Mouse (Mus musculus) layer of hippocampus, postnatal 25 days (tissue): ENCODE measurements at regions not wholly inside any gene's neighbourhood (a gene's known extent, or its start where the extent isn't known, plus 50 kb on each side); places are given as distances from the start of the nearest gene placed in this dataset.

ENCODE experiments used
- DNase-seq, 2 experiments: peaks; one replicate each; pipeline ENCODE4 v3.0.0; 2022; ENCODE audit warnings: mixed read lengths in 2 of 2, low spot score in 1 of 2; ENCODE audit errors: extremely low spot score in 1 of 2

GRCm38 (mm10) chr11:113117179-113117898, 335.3 kb downstream of the Sox9 start:
- no peak for DNase-seq

GRCm38 (mm10) chr11:113120570-113120969, 338.5 kb downstream of the Sox9 start:
- no peak for DNase-seq

- no peak for DNase-seq
Observed at GRCm38 (mm10) chr11:113121307-113121706, 339.3 kb downstream of the Sox9 start.

- DNase-seq, result no peak
Observed at GRCm38 (mm10) chr11:113122137-113122536, 340.1 kb downstream of the Sox9 start.

GRCm38 (mm10) chr11:113122964-113123363, 340.9 kb downstream of the Sox9 start:
- no peak for DNase-seq

- DNase-seq, result no peak
Observed at GRCm38 (mm10) chr11:113125832-113126231, 343.8 kb downstream of the Sox9 start.

- no peak for DNase-seq
Observed at GRCm38 (mm10) chr11:113129192-113129591, 347.2 kb downstream of the Sox9 start.

GRCm38 (mm10) chr11:113129975-113130374, 348.0 kb downstream of the Sox9 start:
- DNase-seq, result no peak

GRCm38 (mm10) chr11:113132078-113133064, 350.3 kb downstream of the Sox9 start:
- DNase-seq, result peak in 1 of 2 experiments; percentile 28

- no peak for DNase-seq
Observed at GRCm38 (mm10) chr11:113133407-113133806, 351.4 kb downstream of the Sox9 start.

GRCm38 (mm10) chr11:113135261-113135660, 353.2 kb downstream of the Sox9 start:
- no peak for DNase-seq

- DNase-seq, result no peak
Observed at GRCm38 (mm10) chr11:113138462-113138861, 356.4 kb downstream of the Sox9 start.

GRCm38 (mm10) chr11:113140595-113140994, 358.6 kb downstream of the Sox9 start:
- no peak for DNase-seq

GRCm38 (mm10) chr11:113142816-113143215, 360.8 kb downstream of the Sox9 start:
- no peak for DNase-seq

- DNase-seq, result peak in 1 of 2 experiments; percentile 43
Observed at GRCm38 (mm10) chr11:113143839-113144627, 362.0 kb downstream of the Sox9 start.

GRCm38 (mm10) chr11:113145721-113146120, 363.7 kb downstream of the Sox9 start:
- no peak for DNase-seq

GRCm38 (mm10) chr11:113146762-113147161, 364.7 kb downstream of the Sox9 start:
- no peak for DNase-seq

GRCm38 (mm10) chr11:113147535-113148197, 365.6 kb downstream of the Sox9 start:
- DNase-seq, result no peak

GRCm38 (mm10) chr11:113148198-113148537, 366.1 kb downstream of the Sox9 start:
- no peak for DNase-seq

GRCm38 (mm10) chr11:113155515-113155914, 373.5 kb downstream of the Sox9 start:
- DNase-seq, result no peak
